Mouse (Mus musculus) heart, embryonic 11.5 days (tissue): ENCODE measurements at regions not wholly inside any gene's neighbourhood (a gene's known extent, or its start where the extent isn't known, plus 50 kb on each side); places are given as distances from the start of the nearest gene placed in this dataset.

Source experiments
- ATAC-seq: fragments of 200-750 bp; cut with Nextera tagmentation; replicated peaks from 2 replicates; pipeline ENCODE4 v1.8.0; 2017; ENCODE audit warnings: moderate library complexity; ENCODE audit not compliant: insufficient number of reproducible peaks, low FRiP score, low TSS enrichment
- H3K27ac ChIP-seq: fragments of 300-500 bp; sonication (generic); 2 replicates; pipeline ENCODE4 v1.5.1; 2014; ENCODE audit warnings: mild to moderate bottlenecking, low read depth, low read length
- H3K27me3 ChIP-seq: fragments of 300-500 bp; sonication (generic); 2 replicates; pipeline ENCODE4 v1.6.1; 2014; ENCODE audit warnings: mild to moderate bottlenecking, low read length, mixed read lengths; ENCODE audit not compliant: control insufficient read depth, insufficient read depth
- H3K36me3 ChIP-seq: fragments of 300-500 bp; sonication (generic); 2 replicates; pipeline ENCODE4 v1.6.1; 2014; ENCODE audit warnings: mild to moderate bottlenecking, low read length, moderate library complexity, mixed read lengths; ENCODE audit not compliant: control insufficient read depth, insufficient read depth
- H3K4me1 ChIP-seq: fragments of 300-500 bp; sonication (generic); 2 replicates; pipeline ENCODE4 v1.6.1; 2014; ENCODE audit warnings: low read length; ENCODE audit not compliant: control insufficient read depth, insufficient read depth
- H3K4me2 ChIP-seq: fragments of 300-500 bp; sonication (generic); 2 replicates; pipeline ENCODE4 v1.6.1; 2014; ENCODE audit warnings: mild to moderate bottlenecking, moderate library complexity
- H3K4me3 ChIP-seq: fragments of 300-500 bp; sonication (generic); 2 replicates; pipeline ENCODE4 v1.5.1; 2014; ENCODE audit warnings: low read depth, low read length
- H3K9ac ChIP-seq: fragments of 300-500 bp; sonication (generic); 2 replicates; pipeline ENCODE4 v1.6.1; 2014; ENCODE audit warnings: mild to moderate bottlenecking, low read depth, low read length, moderate library complexity
- H3K9me3 ChIP-seq: fragments of 300-500 bp; sonication (generic); replicated peaks from 2 replicates; pipeline ENCODE4 v1.6.1; 2016; ENCODE audit warnings: low read length; ENCODE audit not compliant: control insufficient read depth
- WGBS: fragments of 180-500 bp; shearing (Covaris S2); extraction: QIAGEN DNeasy Blood & Tissue Kit; methylation state at CpG from one replicate; pipeline ENCODE4 v1.1.7; 2014; ENCODE audit not compliant: insufficient replicate concordance; 5-methylcytosine and 5-hydroxymethylcytosine counted together

DNA sequence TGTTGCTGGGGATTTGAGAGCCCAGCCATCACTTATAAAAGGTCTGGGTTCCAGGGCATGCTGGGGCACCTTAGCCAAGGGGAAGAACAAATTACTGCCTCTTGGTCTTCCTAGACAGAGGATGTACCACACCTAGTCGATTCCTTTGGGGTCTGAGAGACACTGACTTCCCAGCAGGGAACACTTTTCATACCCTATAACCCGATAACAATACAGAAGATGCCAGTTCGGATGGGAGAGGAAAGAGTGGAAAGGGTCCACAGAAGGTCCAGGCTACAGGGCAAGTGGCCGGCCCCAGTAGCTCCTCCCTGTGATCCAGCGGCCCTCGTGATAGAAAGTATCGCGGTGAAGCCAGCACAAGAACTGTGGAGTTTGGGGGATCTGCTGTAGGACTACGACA lies 150.8 kb downstream of the Setd4 start:
- Histone ChIP-seq H3K36me3 (no peaks in the 10 kb centered on the region), H3K9me3 (no peaks in the 10 kb centered on the region), H3K4me3 (no peak overlapping the region), H3K27me3 (peaks cover 3% of the 10 kb centered on the region; the same call in 1 of the 2 replicates), H3K4me1 (no peaks in the 10 kb centered on the region; the same call in 1 of the 2 replicates), H3K9ac (no peak overlapping the region), H3K4me2 (no peak overlapping the region), H3K27ac (no peak overlapping the region)
- 79% methylated on average over 9 of the region's 9 CpGs for WGBS
- no peak for ATAC-seq

- Histone ChIP-seq H3K27me3 (peaks cover 3% of the 10 kb centered on the region; the same call in 1 of the 2 replicates), H3K9ac (no peak overlapping the region), H3K27ac (no peak overlapping the region), H3K9me3 (no peaks in the 10 kb centered on the region), H3K36me3 (no peaks in the 10 kb centered on the region), H3K4me2 (no peak overlapping the region), H3K4me1 (no peaks in the 10 kb centered on the region; the same call in 1 of the 2 replicates), H3K4me3 (no peak overlapping the region)
- ATAC-seq, result no peak
- WGBS, result 73% methylated on average over 6 of the region's 6 CpGs
Measured at GRCm38 (mm10) chr16:93450896-93451295, 153.0 kb downstream of the Setd4 start.

GRCm38 (mm10) chr16:93449925-93450324 lies 153.9 kb downstream of the Setd4 start:
- no peak overlapping the region for H3K4me3 ChIP-seq
- no peaks in the 10 kb centered on the region for H3K36me3 ChIP-seq
- H3K27ac ChIP-seq, result no peak overlapping the region
- no peak for ATAC-seq
- no peaks in the 10 kb centered on the region for H3K9me3 ChIP-seq
- WGBS, result 10% methylated on average over 3 of the region's 3 CpGs
- no peak overlapping the region for H3K4me2 ChIP-seq
- no peaks in the 10 kb centered on the region; the same call in 1 of the 2 replicates for H3K27me3 ChIP-seq
- H3K4me1 ChIP-seq, result no peaks in the 10 kb centered on the region; the same call in 1 of the 2 replicates
- no peak overlapping the region for H3K9ac ChIP-seq

GRCm38 (mm10) chr16:93448124-93448523 lies 155.7 kb downstream of the Setd4 start:
- H3K27ac ChIP-seq, result no peak overlapping the region
- WGBS, result 80% methylated on average over 10 of the region's 10 CpGs
- ATAC-seq, result no peak

DNA sequence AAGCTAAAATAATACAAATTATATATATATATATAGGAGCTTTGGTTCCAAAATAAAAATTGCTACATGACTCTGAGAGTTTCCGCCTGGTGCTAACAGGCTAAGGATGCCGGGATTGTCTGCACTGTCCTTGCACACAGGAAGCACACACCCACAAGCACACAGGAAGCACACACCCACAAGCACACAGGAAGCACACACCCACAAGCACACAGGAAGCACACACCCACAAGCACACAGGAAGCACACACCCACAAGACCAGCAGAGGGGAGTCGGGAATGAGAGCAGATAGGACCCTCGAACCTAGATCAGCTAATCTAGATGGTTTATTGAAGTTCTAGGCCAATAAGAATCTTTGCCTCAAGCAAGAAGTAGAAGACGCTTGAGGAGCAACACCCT lies 156.9 kb downstream of the Setd4 start:
- no peak for ATAC-seq
- no peak overlapping the region for H3K4me3 ChIP-seq
- 71% methylated on average over 5 of the region's 5 CpGs for WGBS

More at GRCm38 (mm10) chr16:93448124-93448523, 155.7 kb downstream of the Setd4 start:
- Histone ChIP-seq H3K4me3 (no peak overlapping the region), H3K4me2 (no peak overlapping the region), H3K9ac (no peak overlapping the region), H3K4me1 (peaks cover 3% of the 10 kb centered on the region), H3K27me3 (no peaks in the 10 kb centered on the region; the same call in 1 of the 2 replicates), H3K36me3 (no peaks in the 10 kb centered on the region), H3K9me3 (no peaks in the 10 kb centered on the region)

GRCm38 (mm10) chr16:93446206-93446605 lies 157.7 kb downstream of the Setd4 start:
- Histone ChIP-seq H3K4me1 (peaks cover 6% of the 10 kb centered on the region), H3K27ac (no peak overlapping the region), H3K9ac (no peak overlapping the region), H3K27me3 (no peaks in the 10 kb centered on the region; the same call in 1 of the 2 replicates), H3K9me3 (no peaks in the 10 kb centered on the region), H3K36me3 (no peaks in the 10 kb centered on the region), H3K4me3 (no peak overlapping the region), H3K4me2 (no peak overlapping the region)
- no peak for ATAC-seq
- 68% methylated on average over 13 of the region's 13 CpGs for WGBS

More for the DNA sequence above, 156.9 kb downstream of the Setd4 start:
- Histone ChIP-seq H3K4me1 (peaks cover 6% of the 10 kb centered on the region), H3K9me3 (no peaks in the 10 kb centered on the region), H3K36me3 (no peaks in the 10 kb centered on the region), H3K4me2 (no peak overlapping the region), H3K27me3 (no peaks in the 10 kb centered on the region; the same call in 1 of the 2 replicates), H3K27ac (no peak overlapping the region), H3K9ac (no peak overlapping the region)

GRCm38 (mm10) chr16:93442837-93443236 lies 161.0 kb downstream of the Setd4 start:
- Histone ChIP-seq H3K4me1 (peaks cover 12% of the 10 kb centered on the region), H3K9me3 (no peaks in the 10 kb centered on the region), H3K4me2 (peak overlapping the region; percentile 36), H3K36me3 (no peaks in the 10 kb centered on the region), H3K4me3 (no peak overlapping the region), H3K27ac (0 out of 2 replicates have a peak overlapping the region, but pooled peaks have one; percentile 10), H3K27me3 (no peaks in the 10 kb centered on the region; the same call in 1 of the 2 replicates), H3K9ac (no peak overlapping the region)
- WGBS, result 34% methylated on average over 11 of the region's 11 CpGs
- ATAC-seq, result no peak

- Histone ChIP-seq H3K9me3 (no peaks in the 10 kb centered on the region), H3K27me3 (no peaks in the 10 kb centered on the region), H3K27ac (0 out of 2 replicates have a peak overlapping the region, but pooled peaks have one; percentile 22), H3K9ac (0 out of 2 replicates have a peak overlapping the region, but pooled peaks have one; percentile 10), H3K4me2 (peak overlapping the region; percentile 54), H3K36me3 (no peaks in the 10 kb centered on the region), H3K4me1 (peaks cover 8% of the 10 kb centered on the region), H3K4me3 (peak overlapping the region; percentile 18; the same call in 1 of the 2 replicates)
- 11% methylated on average over 14 of the region's 14 CpGs for WGBS
- ATAC-seq, result no peak
Measured at GRCm38 (mm10) chr16:93437608-93438425, 166.0 kb downstream of the Setd4 start.
